Mouse (Mus musculus) megakaryocyte, adult 5-6 weeks (primary cell): Measurements from ENCODE around the gene Cep55. TPM values are rescaled to one million over a fixed set of nuclear protein-coding genes. Genes with fewer than 3 reads are reported as not detected.

ENCODE experiments used
- ATAC-seq: 2 replicates; pipeline ENCODE4 v1.8.0; 2016; ENCODE audit warnings: mild to moderate bottlenecking, inconsistent platforms; ENCODE audit not compliant: poor library complexity, severe bottlenecking
- total RNA-seq, 2 experiments: library from RNA; stranded (forward) in 1 of 2; stranded (reverse) in 1 of 2; fragments of 153-499, 151-499 nt in 1 of 2; fragments of 221-1000, 200-1000 nt in 1 of 2; gene quantifications; 2 replicates each; pipeline versions ENCODE4 v1.2.3 to v1.2.4; 2015 to 2017

Gene Cep55
- total RNA-seq, 2 experiments from 2014 or later, result 59.7 to 80.2 TPM

DNA sequence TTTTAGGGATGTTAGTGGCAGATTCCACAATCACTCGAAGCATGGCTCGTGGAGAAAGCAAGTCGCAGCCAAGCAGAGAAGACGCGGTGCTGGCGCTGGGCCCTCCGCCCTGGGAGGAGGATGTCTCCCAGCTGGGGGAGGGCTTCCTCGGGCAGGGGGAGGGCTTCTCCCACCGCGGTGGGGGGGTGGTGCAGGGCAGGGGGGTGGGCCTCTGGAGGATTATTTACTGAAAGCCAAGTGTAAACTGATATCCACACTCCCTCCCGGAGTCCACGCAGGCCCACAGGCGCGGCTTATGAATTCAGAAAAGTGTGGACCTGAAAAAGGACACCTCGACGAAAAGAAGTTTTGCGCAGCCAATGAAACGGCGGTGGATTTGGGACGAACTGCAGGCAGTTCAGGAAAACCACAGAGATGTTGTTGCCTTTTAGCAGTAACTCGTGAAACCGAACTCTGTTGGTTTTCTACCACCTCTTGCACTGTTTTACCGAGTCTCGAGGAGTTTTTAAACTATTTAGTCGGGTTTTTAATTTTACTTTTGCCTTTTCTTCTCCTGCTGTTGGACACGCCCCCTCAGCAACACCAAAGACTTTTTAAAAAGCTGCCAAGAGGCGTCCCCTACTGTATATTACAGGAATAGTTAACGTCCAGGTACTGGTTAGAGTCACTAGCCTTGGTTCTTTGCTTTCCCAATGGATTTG, 11.4 kb upstream of the Cep55 start, which contains the start of gene Myof:
Gene Myof (minus strand): TSS at position 297 of the 701 bp plus-strand sequence.
- ATAC-seq, result peak; percentile 69

DNA sequence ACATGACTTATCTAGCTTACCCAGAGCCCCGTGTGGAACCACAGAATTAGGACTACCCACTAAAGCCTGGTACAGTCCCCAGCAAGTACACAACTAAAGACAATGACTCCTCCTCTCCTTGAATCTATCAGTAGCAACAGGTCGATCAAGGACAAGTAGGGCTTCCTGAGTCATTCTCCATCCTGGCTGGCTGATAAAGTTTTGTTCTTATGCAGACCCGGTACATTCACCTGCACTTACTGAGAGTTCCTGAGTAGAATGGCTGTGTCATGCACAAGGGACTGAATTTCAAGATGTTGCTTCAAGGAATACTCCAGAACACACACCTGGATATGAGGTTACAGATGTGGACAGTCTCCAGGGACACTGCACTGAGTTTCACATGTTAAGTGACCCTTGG, 9.6 kb upstream of the Cep55 start:
- no peak for ATAC-seq

DNA sequence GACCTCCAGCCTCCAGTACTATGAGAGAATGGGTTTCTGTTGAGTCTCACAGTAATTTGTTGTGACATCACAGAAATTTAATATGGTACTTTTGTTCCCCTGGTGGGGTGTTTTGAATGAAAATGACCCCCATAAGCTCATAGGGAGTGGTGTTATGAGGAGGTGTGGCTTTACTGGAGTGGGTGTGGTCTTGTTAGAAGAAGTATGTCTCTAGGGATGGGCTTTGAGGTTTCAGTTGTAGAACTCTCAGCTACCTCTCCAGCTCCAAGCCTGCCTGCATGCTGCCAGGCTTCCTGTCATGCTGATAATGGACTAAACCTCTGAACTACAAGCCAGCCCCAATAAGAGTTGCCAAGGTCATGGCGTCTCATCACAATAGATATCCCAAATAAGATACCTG, 5.1 kb upstream of the Cep55 start:
- ATAC-seq, result no peak

- ATAC-seq, result no peak
Observed at GRCm38 (mm10) chr19:38053227-38054041, 1.4 kb upstream of the Cep55 start.

DNA sequence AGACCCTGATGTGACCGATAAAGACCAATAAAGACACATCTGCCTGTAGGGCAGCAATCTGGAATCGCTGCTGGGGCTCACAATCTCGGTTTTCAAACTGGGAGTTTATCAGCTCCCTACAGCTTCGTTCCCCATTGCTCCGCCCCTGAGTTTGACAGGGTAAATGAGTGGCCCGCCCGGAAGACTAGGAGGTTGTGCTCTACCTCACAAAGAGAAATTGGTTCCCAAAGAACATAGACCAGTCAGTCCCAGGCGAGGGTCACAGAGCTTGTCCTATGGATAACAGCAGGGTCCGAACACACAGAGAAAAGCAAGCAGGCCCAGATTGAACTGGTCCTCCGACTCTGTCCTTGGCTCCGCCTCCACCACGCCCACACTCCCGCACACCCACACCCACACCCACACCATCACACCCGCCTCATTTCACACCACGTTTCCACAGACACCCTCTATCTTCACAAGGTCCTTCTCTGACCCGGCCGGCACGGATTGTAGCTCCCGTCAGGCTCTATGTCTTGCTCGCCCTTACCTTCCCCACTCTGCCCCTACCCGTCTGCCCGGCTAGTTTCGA, 577 bp upstream of the Cep55 start:
- peak; percentile 81 for ATAC-seq

DNA sequence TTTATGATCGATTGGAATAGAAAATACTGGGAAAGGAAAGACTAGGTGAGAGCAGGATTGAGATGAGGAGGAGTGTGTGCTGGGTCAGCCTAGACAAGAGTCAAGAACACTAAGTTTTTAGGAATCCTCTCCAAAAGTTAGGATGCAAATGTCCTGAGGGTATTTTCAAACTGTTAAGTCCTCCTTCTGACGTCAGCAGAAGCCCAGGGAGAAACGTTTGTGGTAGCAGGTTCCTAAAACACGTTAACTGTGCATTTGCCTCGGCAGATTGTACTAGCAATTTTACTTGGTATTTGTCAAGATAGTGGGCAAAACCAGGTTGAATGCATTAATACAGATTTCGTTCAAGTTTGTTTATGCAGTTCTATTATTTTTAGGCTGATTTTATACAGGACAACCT, 987 bp downstream of the Cep55 start:
- ATAC-seq, result no peak

DNA sequence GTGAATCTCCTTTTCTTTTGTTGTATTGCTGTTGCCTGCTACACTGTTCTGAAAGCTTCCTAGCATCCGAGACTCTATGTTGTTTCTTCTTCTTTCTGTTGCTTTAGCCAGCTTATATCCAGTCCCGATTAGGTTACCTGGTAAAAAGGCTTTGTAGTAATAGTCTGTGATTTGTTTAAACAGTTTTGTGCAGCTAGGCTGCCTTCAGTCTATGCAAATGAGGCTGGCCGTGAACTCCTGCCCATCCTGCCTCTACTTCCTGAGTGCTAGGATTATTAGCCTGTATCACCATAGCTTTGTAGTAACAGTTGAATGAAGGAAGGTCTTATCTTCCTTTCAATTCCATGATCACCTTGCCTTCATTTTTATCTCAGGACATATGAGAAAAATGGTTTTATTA, 1.5 kb downstream of the Cep55 start:
- no peak for ATAC-seq

GRCm38 (mm10) chr19:38056931-38057330, 2.1 kb downstream of the Cep55 start:
- ATAC-seq, result no peak

DNA sequence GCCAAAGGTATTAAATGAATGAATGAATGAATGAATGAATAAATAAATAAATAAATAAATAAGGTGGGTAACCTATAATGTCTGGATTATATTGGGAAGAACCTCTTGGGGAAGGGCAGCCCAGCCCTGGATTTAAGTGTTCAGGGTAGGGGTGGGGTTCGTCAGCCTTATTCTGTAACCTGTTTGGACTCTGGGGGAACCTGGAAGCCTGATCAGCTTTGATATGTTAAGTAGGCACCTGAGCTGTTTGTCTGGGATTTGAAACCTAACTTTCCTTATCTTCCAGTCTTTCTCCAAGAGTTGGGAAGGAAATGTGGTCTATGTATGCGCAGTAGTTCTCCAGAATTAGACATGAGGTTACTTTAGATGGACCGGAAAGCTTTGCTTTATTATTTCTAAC, 8.4 kb downstream of the Cep55 start:
- ATAC-seq, result no peak

- ATAC-seq, result no peak
Observed at GRCm38 (mm10) chr19:38064051-38064450, 9.2 kb downstream of the Cep55 start.

GRCm38 (mm10) chr19:38073226-38073625, 18.4 kb downstream of the Cep55 start:
- ATAC-seq, result no peak

DNA sequence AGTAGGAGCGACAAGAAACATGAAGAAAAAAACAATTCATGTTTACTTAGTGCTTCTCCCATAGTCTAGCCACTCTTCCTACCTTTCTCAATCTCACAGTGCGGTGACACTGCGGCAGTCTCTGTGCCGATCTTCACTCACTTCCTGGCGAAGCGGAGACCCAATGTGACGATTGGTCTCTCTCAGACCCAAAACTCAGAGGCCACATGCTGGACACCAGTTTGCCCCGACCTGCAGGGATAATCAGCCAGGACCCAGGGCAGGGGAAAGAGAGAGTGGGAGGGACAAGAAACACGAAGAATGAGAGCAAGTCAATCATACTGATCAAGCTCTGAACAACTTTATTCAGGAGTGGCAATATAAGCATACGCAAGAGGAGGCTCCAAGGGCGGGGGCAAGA, 20.2 kb downstream of the Cep55 start:
- ATAC-seq, result no peak

- no peak for ATAC-seq
Observed at GRCm38 (mm10) chr19:38076251-38076650, 21.4 kb downstream of the Cep55 start.

DNA sequence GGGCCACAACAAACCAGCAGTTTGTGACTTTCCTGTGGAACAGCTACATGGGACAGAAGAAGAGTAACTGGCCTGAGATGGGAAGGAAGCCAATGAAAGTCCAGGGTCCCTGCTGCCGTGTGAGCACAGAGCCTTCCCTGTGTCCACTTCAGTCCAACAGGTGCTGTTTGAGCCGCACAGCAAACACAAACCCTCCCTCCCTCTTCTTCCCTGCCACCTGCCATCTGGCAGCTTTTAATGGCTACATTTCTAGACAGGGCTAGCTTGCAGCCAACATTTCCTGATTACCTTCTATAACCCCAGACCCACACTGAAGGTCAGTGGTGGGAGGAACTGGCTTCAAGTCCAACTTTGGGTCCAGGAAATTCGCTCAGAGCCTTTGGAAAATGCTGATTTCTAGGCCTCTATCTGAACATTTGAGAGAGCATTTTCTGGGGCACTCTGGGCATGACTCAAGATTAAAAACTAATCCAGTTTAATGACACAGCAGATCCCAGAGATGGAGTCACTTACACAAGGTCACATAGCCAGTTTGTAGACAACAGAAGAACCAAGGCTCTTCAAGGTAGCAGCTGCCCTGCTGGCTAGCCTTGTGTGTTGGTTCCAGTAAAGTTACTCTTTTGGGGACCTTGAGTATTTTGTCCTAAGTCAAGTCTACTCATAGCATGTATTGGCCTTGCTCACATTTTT, 23.2 kb downstream of the Cep55 start:
- no peak for ATAC-seq

- ATAC-seq, result no peak
Observed at GRCm38 (mm10) chr19:38081361-38081760, 26.6 kb downstream of the Cep55 start.

DNA sequence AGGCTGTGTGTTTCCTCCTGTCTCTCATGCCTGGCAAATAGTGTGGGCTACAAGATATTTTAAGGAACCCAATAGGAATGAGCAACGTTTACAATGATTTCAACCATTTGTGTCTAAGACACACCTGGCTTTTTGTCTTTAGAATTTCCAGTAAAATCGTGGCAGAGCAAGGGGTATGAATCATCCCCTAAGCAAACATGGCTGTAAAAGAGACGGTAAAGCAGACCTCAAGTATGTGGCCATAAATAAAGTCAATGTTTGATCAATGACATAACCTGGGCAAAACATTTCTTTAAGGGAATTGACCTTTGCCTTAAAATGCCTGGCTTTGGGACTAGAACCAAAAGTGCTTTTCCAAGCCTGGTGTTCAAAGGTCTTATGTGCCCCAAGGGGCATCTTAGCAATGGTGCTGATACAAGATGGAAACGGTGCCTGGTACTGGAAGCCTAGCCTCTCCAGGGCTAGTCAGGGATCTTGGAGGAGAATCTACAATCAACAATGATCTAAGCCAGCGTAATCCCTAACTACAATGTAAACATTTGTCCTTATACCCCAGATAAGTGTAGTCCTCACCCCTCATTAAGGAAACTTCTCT, 28.2 kb downstream of the Cep55 start:
- ATAC-seq, result no peak

DNA sequence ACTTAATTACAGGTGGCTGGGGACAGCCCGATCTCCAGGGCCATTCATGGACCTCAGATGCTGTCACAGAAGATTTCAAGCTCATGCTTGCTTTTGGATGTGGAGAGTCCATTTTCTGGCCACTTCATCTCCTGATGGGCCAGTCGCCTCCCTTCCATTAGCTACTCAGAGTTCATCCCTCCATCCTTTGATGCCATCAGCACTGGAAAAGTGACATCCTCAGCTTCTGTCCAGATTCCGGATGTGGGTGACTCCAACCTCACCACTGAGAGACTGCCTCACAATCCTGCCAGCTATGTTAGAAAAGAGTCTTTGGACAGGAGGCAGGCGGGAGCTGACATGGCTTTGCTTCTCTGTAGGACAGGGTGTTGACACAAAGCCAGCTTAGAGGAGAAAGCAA, 31.0 kb downstream of the Cep55 start:
- ATAC-seq, result no peak

DNA sequence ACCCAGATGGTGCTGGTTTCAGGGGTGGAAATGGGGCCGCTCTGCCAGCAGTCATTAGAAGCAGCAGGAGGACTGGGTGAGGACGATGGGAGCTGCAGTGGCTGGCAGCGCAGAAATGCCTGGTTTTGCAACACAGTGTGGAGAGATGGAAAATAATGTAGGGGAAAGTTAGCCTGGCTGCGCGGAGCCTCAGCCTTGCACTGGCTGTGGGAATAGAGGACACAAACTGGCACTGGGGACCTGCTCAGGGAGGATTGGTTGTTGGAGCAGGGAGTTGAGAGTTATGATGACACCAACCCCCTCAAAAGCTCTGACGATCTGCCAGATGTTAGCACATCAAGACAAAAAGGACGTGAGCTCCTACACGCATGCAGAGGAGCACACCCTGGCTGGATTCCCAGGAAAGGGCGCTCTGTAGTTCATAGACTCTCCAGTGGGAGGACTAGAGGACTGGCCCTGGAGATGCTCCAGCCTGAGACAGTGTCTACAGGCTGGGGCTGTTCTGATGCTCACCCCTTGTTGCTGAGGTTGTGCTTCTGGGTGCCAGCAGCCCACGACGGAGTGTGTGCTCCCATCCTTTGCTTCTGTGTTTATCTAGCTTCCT, 32.2 kb downstream of the Cep55 start:
- ATAC-seq, result no peak

GRCm38 (mm10) chr19:38089358-38089757, 34.5 kb downstream of the Cep55 start:
- ATAC-seq, result no peak

- ATAC-seq, result peak; percentile 84
Observed at GRCm38 (mm10) chr19:38091512-38091985, 36.7 kb downstream of the Cep55 start.
